Mouse (Mus musculus) heart, adult 2 months (tissue): ENCODE measurements around the gene Adgre4.

Experiments
- CTCF ChIP-seq: fragments of 200-600 bp; IDR thresholded peaks from 2 replicates; pipeline ENCODE4 v1.8.1; 2022; ENCODE audit warnings: antibody characterized with exemption, mild to moderate bottlenecking, moderate library complexity
- EP300 ChIP-seq: fragments of 200-500 bp; IDR thresholded peaks from 2 replicates; pipeline ENCODE4 v1.6.1; 2011; ENCODE audit warnings: low read depth, low read length, control low read depth; ENCODE audit not compliant: insufficient read depth
- POLR2A ChIP-seq: fragments of 200-500 bp; IDR thresholded peaks from 2 replicates; pipeline ENCODE4 v1.6.1; 2011; ENCODE audit warnings: mild to moderate bottlenecking, low read depth, low read length, control low read depth; ENCODE audit not compliant: insufficient read depth

DNA sequence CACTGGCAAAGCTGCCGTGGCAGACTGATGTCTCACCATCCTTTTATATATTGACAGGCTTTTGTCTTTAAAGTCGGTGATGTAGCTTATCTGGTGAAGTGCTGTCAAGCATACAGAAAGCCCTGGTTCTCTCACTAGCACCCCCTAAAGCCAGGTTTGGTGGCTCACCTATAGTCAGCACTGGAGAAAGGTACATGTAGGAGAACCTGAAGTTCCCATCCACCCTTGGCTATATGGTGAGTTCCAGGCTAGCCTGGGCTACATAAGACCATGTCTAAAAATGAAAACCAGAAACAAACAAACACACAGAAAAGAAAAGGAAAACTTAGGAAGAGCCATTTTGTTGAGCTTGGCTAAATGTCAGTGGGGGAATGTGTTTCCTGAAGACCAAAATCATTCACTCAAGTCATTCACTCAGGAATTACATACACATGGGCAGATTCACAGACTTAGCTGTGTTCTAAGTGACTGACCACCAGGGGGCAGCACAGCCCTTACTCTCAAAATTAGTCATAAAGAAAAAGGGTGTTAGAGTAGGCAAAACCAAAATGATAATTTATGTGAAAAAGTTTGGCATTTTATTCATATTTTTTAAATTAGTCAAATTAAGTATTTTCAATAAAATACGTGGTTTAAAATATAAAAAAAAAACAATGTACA lies 47.5 kb upstream of the Adgre4 start:
- TF ChIP-seq CTCF (peak; percentile 88), POLR2A (no peak), EP300 (no peak)
